Mouse (Mus musculus) CH12.LX (cell line): ENCODE measurements around the gene Psmb8. TPM values are rescaled to one million over a fixed set of nuclear protein-coding genes. Genes with fewer than 3 reads are reported as not detected.
A peak's percentile ranks its signal among the peaks of the same experiment; 100 is the strongest.

Experiments
- DNase-seq: peaks from one replicate; pipeline ENCODE4 v3.0.0-alpha.2; 2013; ENCODE audit errors: extremely low read depth
- H3K27ac ChIP-seq: 2 replicates; pipeline ENCODE4 v1.5.1; 2012; ENCODE audit warnings: low read depth, mild to moderate bottlenecking, control low read depth, moderate library complexity; ENCODE audit not compliant: insufficient read depth
- H3K27me3 ChIP-seq: replicated peaks from 2 replicates; pipeline ENCODE3; 2012; ENCODE audit warnings: inconsistent platforms
- H3K36me3 ChIP-seq, 2 experiments: replicated peaks in 1 of 2; 2 replicates each; pipeline versions ENCODE3 to v1.6.1; 2012; ENCODE audit warnings: inconsistent platforms in 1 of 2, low read length in 1 of 2, mild to moderate bottlenecking in 1 of 2, mixed read lengths in 1 of 2, moderate library complexity in 1 of 2; ENCODE audit not compliant: control insufficient read depth in 1 of 2, insufficient read depth in 1 of 2
- H3K4me1 ChIP-seq, 2 experiments: 2 replicates each; pipeline ENCODE4 v1.6.1; 2012; ENCODE audit warnings: inconsistent platforms in 1 of 2, moderate library complexity in 1 of 2; ENCODE audit not compliant: insufficient read depth in 2 of 2, control insufficient read depth in 1 of 2
- H3K4me2 ChIP-seq: 2 replicates; pipeline ENCODE4 v1.6.1; 2012; ENCODE audit warnings: low read depth, mild to moderate bottlenecking, control low read depth; ENCODE audit not compliant: poor library complexity, insufficient read depth, severe bottlenecking
- H3K4me3 ChIP-seq, 3 experiments: fragments of 150-350 bp in 1 of 3; sonication (generic) in 1 of 3; replicated peaks in 1 of 3; 2 replicates each; pipeline versions ENCODE3 to v1.5.1; 2011 to 2012; ENCODE audit warnings: low read depth in 2 of 3, low read length in 2 of 3, mild to moderate bottlenecking in 2 of 3, moderate library complexity in 2 of 3, control low read depth in 1 of 3, improper control_type of control experiment in 1 of 3, inconsistent platforms in 1 of 3, mixed read lengths in 1 of 3; ENCODE audit not compliant: poor library complexity in 1 of 3
- H3K79me2 ChIP-seq: replicated peaks from 2 replicates; pipeline ENCODE4 v1.6.1; 2012; ENCODE audit warnings: mild to moderate bottlenecking, moderate library complexity; ENCODE audit not compliant: control insufficient read depth, poor library complexity, insufficient read depth, severe bottlenecking; ENCODE audit errors: extremely low read depth
- H3K9ac ChIP-seq: 2 replicates; pipeline ENCODE4 v1.6.1; 2012; ENCODE audit warnings: low read depth, mild to moderate bottlenecking, control low read depth, moderate library complexity; ENCODE audit not compliant: insufficient read depth
- H3K9me3 ChIP-seq: replicated peaks from 2 replicates; pipeline ENCODE3; 2012; ENCODE audit warnings: low read length, inconsistent platforms, mixed read lengths
- BHLHE40 ChIP-seq: IDR thresholded peaks from 2 replicates; pipeline ENCODE4 v1.6.1; 2011; ENCODE audit warnings: mild to moderate bottlenecking, low read depth, low read length, improper control_type of control experiment
- CTCF ChIP-seq, 2 experiments: IDR thresholded peaks in 1 of 2; conservative IDR thresholded peaks in 1 of 2; 2 replicates each; pipeline ENCODE4 v1.5.1; 2011 to 2012; ENCODE audit warnings: low read depth in 2 of 2, low read length in 2 of 2, improper control_type of control experiment in 1 of 2, inconsistent platforms in 1 of 2, mild to moderate bottlenecking in 1 of 2, moderate library complexity in 1 of 2
- EP300 ChIP-seq: IDR thresholded peaks from 2 replicates; pipeline ENCODE4 v1.6.1; 2011; ENCODE audit warnings: low read length, improper control_type of control experiment
- ETS1 ChIP-seq: conservative IDR thresholded peaks from 2 replicates; pipeline ENCODE4 v1.6.1; 2012; ENCODE audit warnings: low read depth, mild to moderate bottlenecking, inconsistent platforms, low read length, improper control_type of control experiment, moderate library complexity
- MAX ChIP-seq: IDR thresholded peaks from 2 replicates; pipeline ENCODE4 v1.6.1; 2011; ENCODE audit warnings: low read length, improper control_type of control experiment
- MAZ ChIP-seq: IDR thresholded peaks from 2 replicates; pipeline ENCODE4 v1.6.1; 2012; ENCODE audit warnings: low read depth, mild to moderate bottlenecking, inconsistent platforms, low read length, improper control_type of control experiment, moderate library complexity
- MXI1 ChIP-seq: IDR thresholded peaks from 2 replicates; pipeline ENCODE4 v1.6.1; 2011; ENCODE audit warnings: mild to moderate bottlenecking, low read depth, low read length, improper control_type of control experiment
- NRF1 ChIP-seq: IDR thresholded peaks from 2 replicates; pipeline ENCODE4 v1.6.1; 2014; ENCODE audit warnings: low read depth, mild to moderate bottlenecking, inconsistent platforms, low read length, improper control_type of control experiment, moderate library complexity
- POLR2A ChIP-seq: IDR thresholded peaks from 2 replicates; pipeline ENCODE4 v1.6.1; 2011; ENCODE audit warnings: low read depth, mild to moderate bottlenecking, improper control_type of control experiment, low read length
- RAD21 ChIP-seq: IDR thresholded peaks from 2 replicates; pipeline ENCODE4 v1.6.1; 2011; ENCODE audit warnings: low read depth, mild to moderate bottlenecking, low read length, improper control_type of control experiment, moderate library complexity
- SMC3 ChIP-seq: IDR thresholded peaks from 2 replicates; pipeline ENCODE4 v1.6.1; 2011; ENCODE audit warnings: low read depth, low read length, improper control_type of control experiment
- TBP ChIP-seq: conservative IDR thresholded peaks from 2 replicates; pipeline ENCODE4 v1.6.1; 2011; ENCODE audit warnings: low read depth, low read length, improper control_type of control experiment
- ZC3H11A ChIP-seq: IDR thresholded peaks from 2 replicates; pipeline ENCODE4 v1.6.1; 2012; ENCODE audit warnings: low read depth, mild to moderate bottlenecking, inconsistent platforms, low read length, improper control_type of control experiment
- ZNF384 ChIP-seq: IDR thresholded peaks from 2 replicates; pipeline ENCODE4 v1.6.1; 2012; ENCODE audit warnings: low read depth, low read length, improper control_type of control experiment, inconsistent platforms
- dilution Hi-C: fragments of 300-500 bp; cut with MboI; formaldehyde crosslinking; loops from 2 replicates; pipeline ENCODE4 v1.14.3; 2020; ENCODE audit warnings: low sequenced_read_pairs; ENCODE audit not compliant: extremely low pct_unique_long_range_greater_than_20kb, extremely low pct_ligation_motif_present
- in situ Hi-C: fragments of 300-500 bp; cut with MboI; formaldehyde crosslinking; loops from 3 replicates; pipeline ENCODE4 v1.14.3; 2019; ENCODE audit warnings: low sequenced_read_pairs, low pct_ligation_motif_present, low pct_unique_long_range_greater_than_20kb, mixed read lengths
- polyA plus RNA-seq: library from polyadenylated mRNA; unstranded; fragments of >175 nt; gene quantifications from 2 replicates; pipeline ENCODE4 v1.2.1, GENCODE M21; 2012; ENCODE audit warnings: low read depth; ENCODE audit not compliant: insufficient read length
- total RNA-seq, 2 experiments: library from RNA; depleted of rRNA; stranded (reverse); fragments of 300-350 nt in 1 of 2; fragments of >200 nt in 1 of 2; gene quantifications; 2 replicates each; pipeline ENCODE4 v1.2.3; 2012 to 2014

Psmb8 gene
- total and polyA plus RNA-seq, 3 experiments: 652 to 989 (median 857) TPM

GRCm38 (mm10) chr17:34164202-34164895, 33.2 kb upstream of the Psmb8 start:
- dilution Hi-C loops: no loop called here
- no peak overlapping the region for H3K27ac ChIP-seq
- in situ Hi-C loops: loop anchor here (5.0 kb wide), 2 partner anchors 37 to 72 kb away; partner anchors contain the start of gene H2-Oa
- no peak for DNase-seq
- no peaks in the 10 kb centered on the region; the same call in 1 of the 2 replicates for H3K79me2 ChIP-seq
- H3K4me3 ChIP-seq: no peak overlapping the region
- H3K4me2 ChIP-seq: no peak overlapping the region
- peaks cover 6% of the 10 kb centered on the region for H3K9me3 ChIP-seq
- peaks cover 0 to 4% of the 10 kb centered on the region in 2 experiments; a peak in 2 of 4 replicates for H3K4me1 ChIP-seq
- no peaks in the 10 kb centered on the region for H3K27me3 ChIP-seq
- H3K9ac ChIP-seq: no peak overlapping the region
- peaks cover 3 to 31% of the 10 kb centered on the region in 2 experiments for H3K36me3 ChIP-seq
- peak; percentile 71 for TF ChIP-seq RAD21
- no peak for TF ChIP-seq ZNF384
- TF ChIP-seq MAZ: no peak
- no peak for TF ChIP-seq TBP
- peak in 1 of 2 experiments; percentile 77; a peak in 3 of 4 replicates for TF ChIP-seq CTCF (conservative IDR thresholded peaks at IDR 0.05 in 1 of 2, IDR thresholded peaks at IDR 0.05 in 1 of 2; ENCODE audit: low read depth in 2 of 2, low read length in 2 of 2)
- TF ChIP-seq ZC3H11A: peak; percentile 35
- no peak for TF ChIP-seq NRF1
- peak; percentile 79 for TF ChIP-seq SMC3
- TF ChIP-seq ETS1: no peak
- peak; percentile 24; the same call in 1 of the 2 replicates for TF ChIP-seq POLR2A
- TF ChIP-seq MAX: no peak
- TF ChIP-seq BHLHE40: no peak
- TF ChIP-seq, all 38 proteins: peak for 5

- Histone ChIP-seq H3K4me3 (no peak overlapping the region), H3K9ac (no peak overlapping the region), H3K27me3 (no peaks in the 10 kb centered on the region), H3K36me3 (peaks cover 0 to 24% of the 10 kb centered on the region in 2 experiments), H3K4me1 (peaks cover 0 to 4% of the 10 kb centered on the region in 2 experiments; a peak in 2 of 4 replicates), H3K79me2 (no peaks in the 10 kb centered on the region; the same call in 1 of the 2 replicates), H3K4me2 (no peak overlapping the region), H3K9me3 (peaks cover 6% of the 10 kb centered on the region), H3K27ac (no peak overlapping the region)
- no peak for DNase-seq
- TF ChIP-seq RAD21 (peak; percentile 25), SMC3 (peak; percentile 40), CTCF (conservative IDR thresholded peaks at IDR 0.05 in 1 of 2, IDR thresholded peaks at IDR 0.05 in 1 of 2; ENCODE audit: low read depth in 2 of 2, low read length in 2 of 2) (peak in 1 of 2 experiments; percentile 58; a peak in 2 of 4 replicates), EP300 (no peak), MXI1 (no peak)
- dilution Hi-C loops: no loop called here
- in situ Hi-C loops: no loop called here
Measured at GRCm38 (mm10) chr17:34165033-34165730, 32.3 kb upstream of the Psmb8 start.
